Mouse (Mus musculus) kidney, adult 2 months (tissue): Measurements from ENCODE around the gene Folr1. TPM values are rescaled to one million over a fixed set of nuclear protein-coding genes. Genes with fewer than 3 reads are reported as not detected.

Experiments
- DNase-seq: peaks from one replicate; pipeline ENCODE4 v3.0.0; 2021
- H3K27ac ChIP-seq: fragments of 200-500 bp; 2 replicates; pipeline ENCODE4 v1.5.1; 2012; ENCODE audit warnings: low read depth, low read length, control low read depth, inconsistent platforms; ENCODE audit not compliant: insufficient read depth
- H3K27me3 ChIP-seq: fragments of 200-500 bp; replicated peaks from 2 replicates; pipeline ENCODE4 v1.6.1; 2012; ENCODE audit warnings: mild to moderate bottlenecking, moderate library complexity, low read length, inconsistent platforms; ENCODE audit not compliant: control insufficient read depth, insufficient read depth
- H3K36me3 ChIP-seq: fragments of 200-500 bp; 2 replicates; pipeline ENCODE4 v1.6.1; 2012; ENCODE audit warnings: mild to moderate bottlenecking, moderate library complexity, low read length, inconsistent platforms; ENCODE audit not compliant: control insufficient read depth, insufficient read depth
- H3K4me1 ChIP-seq: fragments of 200-500 bp; 2 replicates; pipeline ENCODE4 v1.6.1; 2011; ENCODE audit warnings: low read length; ENCODE audit not compliant: control insufficient read depth, insufficient read depth
- H3K4me3 ChIP-seq: fragments of 200-500 bp; 2 replicates; pipeline ENCODE4 v1.5.1; 2011; ENCODE audit warnings: mild to moderate bottlenecking, low read depth, low read length, control low read depth; ENCODE audit not compliant: insufficient read depth
- CTCF ChIP-seq: fragments of 200-500 bp; conservative IDR thresholded peaks from 2 replicates; pipeline ENCODE4 v1.5.1; 2011; ENCODE audit warnings: low read depth, mild to moderate bottlenecking, control low read depth, low read length, moderate library complexity, mixed read lengths; ENCODE audit not compliant: insufficient read depth, insufficient read length
- POLR2A ChIP-seq: fragments of 200-500 bp; IDR thresholded peaks from one replicate; pipeline ENCODE4 v1.6.1; 2011; ENCODE audit warnings: low read depth, low read length, control low read depth
- WGBS: fragments of 180-500 bp; shearing (Covaris S2); methylation state at CpG from one replicate; pipeline ENCODE4 v1.1.7; 2018; 5-methylcytosine and 5-hydroxymethylcytosine counted together
- polyA plus RNA-seq: library from polyadenylated mRNA; depleted of rRNA; stranded (reverse); fragments of >200 nt; gene quantifications from 2 replicates; pipeline ENCODE4 v1.2.3, GENCODE M21; 2012; rRNA removed

Gene Folr1
- polyA plus RNA-seq, result 942 and 1,044 TPM in 2 replicates

GRCm38 (mm10) chr7:101870629-101871028 is at the start of gene Folr1:
TSS of gene Folr1 (minus strand) at chr7:101870788.
- peak; percentile 90 for DNase-seq
- WGBS, result 46% methylated on average over 2 of the region's 2 CpGs
- TF ChIP-seq CTCF (no peak), POLR2A (no peak)
- Histone ChIP-seq H3K36me3 (no peaks in the 10 kb centered on the region; the same call in 1 of the 2 replicates), H3K27ac (peak within 1 kb of the TSS; percentile 84), H3K4me3 (peak within 1 kb of the TSS; percentile 51), H3K4me1 (peaks cover 13% of the 10 kb centered on the region; the same call in 1 of the 2 replicates), H3K27me3 (no peaks in the 10 kb centered on the region)

GRCm38 (mm10) chr7:101918071-101918470 is 47.5 kb upstream of the Folr1 start:
- Histone ChIP-seq H3K4me3 (no peak overlapping the region), H3K27ac (no peak overlapping the region), H3K36me3 (no peaks in the 10 kb centered on the region), H3K27me3 (no peaks in the 10 kb centered on the region), H3K4me1 (no peaks in the 10 kb centered on the region)
- DNase-seq, result peak; percentile 74
- TF ChIP-seq CTCF, result peak; percentile 95
- TF ChIP-seq POLR2A, result no peak
- WGBS, result 29% methylated on average over 1 of the region's 1 CpGs

GRCm38 (mm10) chr7:101911982-101912381 is 41.4 kb upstream of the Folr1 start:
- no peak for DNase-seq
- no peak overlapping the region for H3K27ac ChIP-seq
- peaks cover 11% of the 10 kb centered on the region for H3K4me1 ChIP-seq
- H3K36me3 ChIP-seq, result peaks cover 4% of the 10 kb centered on the region; the same call in 1 of the 2 replicates
- no peaks in the 10 kb centered on the region for H3K27me3 ChIP-seq
- H3K4me3 ChIP-seq, result no peak overlapping the region
- WGBS, result 68% methylated on average over 3 of the region's 3 CpGs
- TF ChIP-seq CTCF (no peak; the same call in 1 of the 2 replicates), POLR2A (no peak)

GRCm38 (mm10) chr7:101910138-101910537 is 39.5 kb upstream of the Folr1 start:
- no peak overlapping the region for H3K27ac ChIP-seq
- 48% methylated on average over 4 of the region's 4 CpGs for WGBS
- DNase-seq, result peak; percentile 58
- H3K36me3 ChIP-seq, result peaks cover 4% of the 10 kb centered on the region; the same call in 1 of the 2 replicates
- peaks cover 17% of the 10 kb centered on the region for H3K4me1 ChIP-seq
- no peaks in the 10 kb centered on the region for H3K27me3 ChIP-seq
- TF ChIP-seq CTCF (no peak), POLR2A (no peak)
- H3K4me3 ChIP-seq, result no peak overlapping the region

- H3K27me3 ChIP-seq, result no peaks in the 10 kb centered on the region
- no peak for TF ChIP-seq CTCF
- TF ChIP-seq POLR2A, result no peak
- 39% methylated on average over 4 of the region's 4 CpGs for WGBS
- DNase-seq, result peak; percentile 54
- peaks cover 4% of the 10 kb centered on the region; the same call in 1 of the 2 replicates for H3K36me3 ChIP-seq
- no peak overlapping the region for H3K4me3 ChIP-seq
- peaks cover 17% of the 10 kb centered on the region for H3K4me1 ChIP-seq
- peak overlapping the region; percentile 11; the same call in 1 of the 2 replicates for H3K27ac ChIP-seq
Observed at GRCm38 (mm10) chr7:101908367-101908766, 37.8 kb upstream of the Folr1 start.

GRCm38 (mm10) chr7:101906696-101907095 is 36.1 kb upstream of the Folr1 start:
- Histone ChIP-seq H3K27me3 (no peaks in the 10 kb centered on the region), H3K27ac (no peak overlapping the region), H3K36me3 (0 out of 2 replicates have a peak, but pooled peaks cover 2% of the 10 kb centered on the region), H3K4me3 (peak overlapping the region; percentile 62), H3K4me1 (peaks cover 17% of the 10 kb centered on the region)
- TF ChIP-seq CTCF (no peak), POLR2A (no peak)
- WGBS, result 19% methylated on average over 8 of the region's 8 CpGs
- DNase-seq, result peak; percentile 24

GRCm38 (mm10) chr7:101906287-101906681 is 35.7 kb upstream of the Folr1 start, which contains the start of gene Tomt:
TSS of gene Tomt (minus strand) at chr7:101906359.
- peaks cover 17% of the 10 kb centered on the region for H3K4me1 ChIP-seq
- no peaks in the 10 kb centered on the region for H3K27me3 ChIP-seq
- TF ChIP-seq CTCF, result no peak
- no peak for DNase-seq
- 3% methylated on average over 11 of the region's 11 CpGs for WGBS
- peak within 1 kb of the TSS; percentile 62 for H3K4me3 ChIP-seq
- peak within 1 kb of the TSS; percentile 94 for H3K27ac ChIP-seq
- 0 out of 2 replicates have a peak, but pooled peaks cover 2% of the 10 kb centered on the region for H3K36me3 ChIP-seq
